Mouse (Mus musculus): ENCODE measurements around the gene Rbm12b1.
A peak's percentile ranks its signal among the peaks of the same experiment; 100 is the strongest.
"Not testable (repeated sequence)": the region's sequence is repeated elsewhere in the genome, so short reads cannot be mapped to it uniquely, and the experiment has no call there.

Gene Rbm12b1

GRCm38 (mm10) chr4:12140141-12140567, at the start of gene Rbm12b1:
TSS of gene Rbm12b1 (plus strand) at chr4:12140264.
- peak; percentile 77 for DNase-seq

- peak; percentile 11 for DNase-seq
These were observed 563 bp downstream of the Rbm12b1 start for GRCm38 (mm10) chr4:12140592-12141062.

GRCm38 (mm10) chr4:12141516-12141915, 1.5 kb downstream of the Rbm12b1 start:
- DNase-seq = not testable (repeated sequence)

- DNase-seq = no peak
These were observed 7.6 kb downstream of the Rbm12b1 start for GRCm38 (mm10) chr4:12147660-12148059.

- no peak for DNase-seq
These were observed 30.9 kb downstream of the Rbm12b1 start for GRCm38 (mm10) chr4:12170986-12171317.

GRCm38 (mm10) chr4:12171318-12172091, 31.4 kb downstream of the Rbm12b1 start, which contains the start of gene Fam92a:
TSS of gene Fam92a (minus strand) at chr4:12172015.
- DNase-seq = peak; percentile 63

GRCm38 (mm10) chr4:12178992-12179391, 38.9 kb downstream of the Rbm12b1 start:
- DNase-seq = no peak
